Mouse (Mus musculus) B cell, adult 2 months (primary cell): ENCODE results near the gene Ift52.
A peak's percentile ranks its signal among the peaks of the same experiment; 100 is the strongest.
"Not testable (repeated sequence)": the region's sequence is repeated elsewhere in the genome, so short reads cannot be mapped to it uniquely, and the experiment has no call there.

Experiments used
- DNase-seq, 2 experiments: peaks; one replicate each; pipeline ENCODE4 v3.0.0; 2022

Ift52 gene

GRCm38 (mm10) chr2:163032622-163033021, 15.5 kb downstream of the Ift52 start:
- DNase-seq = no peak

- no peak for DNase-seq
Measured at GRCm38 (mm10) chr2:163039940-163040339, 22.8 kb downstream of the Ift52 start.

- DNase-seq = peak; percentile 64 to 69
Measured at GRCm38 (mm10) chr2:163048125-163048524, 31.0 kb downstream of the Ift52 start.

GRCm38 (mm10) chr2:163049116-163049515, 32.0 kb downstream of the Ift52 start:
- DNase-seq = no peak

- DNase-seq = no peak
Measured at GRCm38 (mm10) chr2:163051691-163052090, 34.5 kb downstream of the Ift52 start.

- no peak for DNase-seq
Measured at GRCm38 (mm10) chr2:163052101-163052500, 34.9 kb downstream of the Ift52 start.

- no peak for DNase-seq
Measured at GRCm38 (mm10) chr2:163052826-163053225, 35.7 kb downstream of the Ift52 start.

GRCm38 (mm10) chr2:163054335-163054840, 37.2 kb downstream of the Ift52 start, which contains the start of gene Mybl2:
Mybl2 (plus strand) TSS chr2:163054687.
- DNase-seq = peak; percentile 94 to 96

- peak; percentile 27 to 43 for DNase-seq
Measured at GRCm38 (mm10) chr2:163054891-163055494, 37.8 kb downstream of the Ift52 start.

GRCm38 (mm10) chr2:163055715-163056114, 38.6 kb downstream of the Ift52 start:
- no peak for DNase-seq

GRCm38 (mm10) chr2:163056584-163056983, 39.4 kb downstream of the Ift52 start:
- DNase-seq = no peak

- DNase-seq = not testable (repeated sequence)
Measured at GRCm38 (mm10) chr2:163058981-163059380, 41.8 kb downstream of the Ift52 start.

GRCm38 (mm10) chr2:163060630-163061029, 43.5 kb downstream of the Ift52 start:
- DNase-seq = no peak

GRCm38 (mm10) chr2:163061203-163062118, 44.3 kb downstream of the Ift52 start:
- DNase-seq = no peak

- no peak for DNase-seq
Measured at GRCm38 (mm10) chr2:163062119-163062508, 45.0 kb downstream of the Ift52 start.

GRCm38 (mm10) chr2:163066326-163066725, 49.2 kb downstream of the Ift52 start:
- DNase-seq = no peak

- DNase-seq = no peak
Measured at GRCm38 (mm10) chr2:163067233-163067632, 50.1 kb downstream of the Ift52 start.

- no peak for DNase-seq
Measured at GRCm38 (mm10) chr2:163070213-163070612, 53.1 kb downstream of the Ift52 start.

GRCm38 (mm10) chr2:163071590-163071989, 54.4 kb downstream of the Ift52 start:
- no peak for DNase-seq

- no peak for DNase-seq
Measured at GRCm38 (mm10) chr2:163073023-163073757, 56.0 kb downstream of the Ift52 start.

GRCm38 (mm10) chr2:163074006-163074405, 56.9 kb downstream of the Ift52 start:
- DNase-seq = no peak

GRCm38 (mm10) chr2:163074808-163075207, 57.7 kb downstream of the Ift52 start:
- no peak for DNase-seq

GRCm38 (mm10) chr2:163075234-163075633, 58.1 kb downstream of the Ift52 start:
- no peak for DNase-seq
